Mouse (Mus musculus): ENCODE data around the gene Sox18. TPM values are rescaled to one million over a fixed set of nuclear protein-coding genes. Genes with fewer than 3 reads are reported as not detected.

Sox18 gene
- polyA plus RNA-seq, 1 experiment from 2014 or later, result 40.5 TPM

GRCm38 (mm10) chr2:181646626-181647472, 24.6 kb downstream of the Sox18 start:
- 84% methylated on average over 6 of the region's 6 CpGs for WGBS
- H3K9ac ChIP-seq (ENCODE audit: low read depth, low read length), result no peak overlapping the region
- no peaks in the 10 kb centered on the region for H3K9me3 ChIP-seq (ENCODE audit: control insufficient read depth, low read length)
- H3K4me2 ChIP-seq (replicated peaks; ENCODE audit: low read depth, low read length), result no peak overlapping the region
- H3K4me1 ChIP-seq (ENCODE audit: control insufficient read depth, insufficient read depth, low read length), result no peaks in the 10 kb centered on the region
- H3K27me3 ChIP-seq (ENCODE audit: control insufficient read depth, insufficient read depth, low read length), result no peaks in the 10 kb centered on the region
- peaks cover 74% of the 10 kb centered on the region for H3K36me3 ChIP-seq (ENCODE audit: control insufficient read depth, insufficient read depth, low read length)
- no peak overlapping the region for H3K27ac ChIP-seq (ENCODE audit: low read depth, low read length)
- ATAC-seq (ENCODE audit: low FRiP score, low TSS enrichment), result no peak
- no peak overlapping the region for H3K4me3 ChIP-seq (ENCODE audit: low read length)

GRCm38 (mm10) chr2:181645666-181646065, 25.8 kb downstream of the Sox18 start:
- WGBS, result 96% methylated on average over 3 of the region's 3 CpGs
- Histone ChIP-seq H3K4me2 (replicated peaks; ENCODE audit: low read depth, low read length) (no peak overlapping the region), H3K9ac (ENCODE audit: low read depth, low read length) (no peak overlapping the region), H3K27ac (ENCODE audit: low read depth, low read length) (no peak overlapping the region), H3K36me3 (ENCODE audit: control insufficient read depth, insufficient read depth, low read length) (peaks cover 74% of the 10 kb centered on the region), H3K9me3 (ENCODE audit: control insufficient read depth, low read length) (no peaks in the 10 kb centered on the region), H3K4me3 (ENCODE audit: low read length) (no peak overlapping the region), H3K27me3 (ENCODE audit: control insufficient read depth, insufficient read depth, low read length) (no peaks in the 10 kb centered on the region), H3K4me1 (ENCODE audit: control insufficient read depth, insufficient read depth, low read length) (no peaks in the 10 kb centered on the region)
- ATAC-seq (ENCODE audit: low FRiP score, low TSS enrichment), result no peak

GRCm38 (mm10) chr2:181644361-181644760, 27.1 kb downstream of the Sox18 start:
- ATAC-seq (ENCODE audit: low FRiP score, low TSS enrichment), result no peak
- 96% methylated on average over 2 of the region's 2 CpGs for WGBS
- Histone ChIP-seq H3K4me2 (replicated peaks; ENCODE audit: low read depth, low read length) (no peak overlapping the region), H3K4me1 (ENCODE audit: control insufficient read depth, insufficient read depth, low read length) (no peaks in the 10 kb centered on the region), H3K36me3 (ENCODE audit: control insufficient read depth, insufficient read depth, low read length) (peaks cover 72% of the 10 kb centered on the region), H3K9ac (ENCODE audit: low read depth, low read length) (no peak overlapping the region), H3K27ac (ENCODE audit: low read depth, low read length) (no peak overlapping the region), H3K9me3 (ENCODE audit: control insufficient read depth, low read length) (no peaks in the 10 kb centered on the region), H3K27me3 (ENCODE audit: control insufficient read depth, insufficient read depth, low read length) (no peaks in the 10 kb centered on the region), H3K4me3 (ENCODE audit: low read length) (no peak overlapping the region)

GRCm38 (mm10) chr2:181635865-181636264, 35.6 kb downstream of the Sox18 start:
- ATAC-seq (ENCODE audit: low FRiP score, low TSS enrichment), result no peak
- 92% methylated on average over 3 of the region's 3 CpGs for WGBS
- H3K4me1 ChIP-seq (ENCODE audit: control insufficient read depth, insufficient read depth, low read length), result no peaks in the 10 kb centered on the region
- H3K36me3 ChIP-seq (ENCODE audit: control insufficient read depth, insufficient read depth, low read length), result peaks cover 75% of the 10 kb centered on the region
- no peak overlapping the region for H3K9ac ChIP-seq (ENCODE audit: low read depth, low read length)
- H3K27me3 ChIP-seq (ENCODE audit: control insufficient read depth, insufficient read depth, low read length), result no peaks in the 10 kb centered on the region
- H3K4me3 ChIP-seq (ENCODE audit: low read length), result no peak overlapping the region
- H3K4me2 ChIP-seq (replicated peaks; ENCODE audit: low read depth, low read length), result no peak overlapping the region
- H3K9me3 ChIP-seq (ENCODE audit: control insufficient read depth, low read length), result no peaks in the 10 kb centered on the region
- H3K27ac ChIP-seq (ENCODE audit: low read depth, low read length), result no peak overlapping the region

- Histone ChIP-seq H3K4me1 (ENCODE audit: control insufficient read depth, insufficient read depth, low read length) (no peaks in the 10 kb centered on the region), H3K4me3 (ENCODE audit: low read length) (no peak overlapping the region), H3K27ac (ENCODE audit: low read depth, low read length) (no peak overlapping the region), H3K36me3 (ENCODE audit: control insufficient read depth, insufficient read depth, low read length) (peaks cover 61% of the 10 kb centered on the region), H3K9ac (ENCODE audit: low read depth, low read length) (no peak overlapping the region), H3K4me2 (replicated peaks; ENCODE audit: low read depth, low read length) (no peak overlapping the region), H3K9me3 (ENCODE audit: control insufficient read depth, low read length) (no peaks in the 10 kb centered on the region), H3K27me3 (ENCODE audit: control insufficient read depth, insufficient read depth, low read length) (no peaks in the 10 kb centered on the region)
- ATAC-seq (ENCODE audit: low FRiP score, low TSS enrichment), result no peak
- 97% methylated on average over 6 of the region's 6 CpGs for WGBS
These were observed 38.8 kb downstream of the Sox18 start for GRCm38 (mm10) chr2:181632624-181633023.

- Histone ChIP-seq H3K36me3 (ENCODE audit: control insufficient read depth, insufficient read depth, low read length) (peaks cover 44% of the 10 kb centered on the region), H3K27ac (ENCODE audit: low read depth, low read length) (no peak overlapping the region), H3K4me3 (ENCODE audit: low read length) (no peak overlapping the region), H3K4me1 (ENCODE audit: control insufficient read depth, insufficient read depth, low read length) (no peaks in the 10 kb centered on the region), H3K9ac (ENCODE audit: low read depth, low read length) (no peak overlapping the region), H3K4me2 (replicated peaks; ENCODE audit: low read depth, low read length) (no peak overlapping the region), H3K27me3 (ENCODE audit: control insufficient read depth, insufficient read depth, low read length) (no peaks in the 10 kb centered on the region), H3K9me3 (ENCODE audit: control insufficient read depth, low read length) (no peaks in the 10 kb centered on the region)
- ATAC-seq (ENCODE audit: low FRiP score, low TSS enrichment), result no peak
These were observed 43.0 kb downstream of the Sox18 start for GRCm38 (mm10) chr2:181628471-181628870.

- Histone ChIP-seq H3K9me3 (ENCODE audit: control insufficient read depth, low read length) (no peaks in the 10 kb centered on the region), H3K27ac (ENCODE audit: low read depth, low read length) (no peak overlapping the region), H3K4me1 (ENCODE audit: control insufficient read depth, insufficient read depth, low read length) (no peaks in the 10 kb centered on the region), H3K4me3 (ENCODE audit: low read length) (no peak overlapping the region), H3K9ac (ENCODE audit: low read depth, low read length) (no peak overlapping the region), H3K4me2 (replicated peaks; ENCODE audit: low read depth, low read length) (no peak overlapping the region), H3K27me3 (ENCODE audit: control insufficient read depth, insufficient read depth, low read length) (no peaks in the 10 kb centered on the region), H3K36me3 (ENCODE audit: control insufficient read depth, insufficient read depth, low read length) (peaks cover 57% of the 10 kb centered on the region)
- ATAC-seq (ENCODE audit: low FRiP score, low TSS enrichment), result no peak
These were observed 48.0 kb downstream of the Sox18 start for GRCm38 (mm10) chr2:181623401-181623800.

Other genes starting within 250 kb of the Sox18 start
- 13.7 and 26.6 TPM in 2 replicates for gene Zbtb46, start 212.2 kb downstream of the Sox18 start, polyA plus RNA-seq (2014; fragmentation: Nextera tagmentation; extraction: Ambion mirVana)
- 0.14 and 0.19 TPM in 2 replicates for gene Abhd16b, start 178.4 kb downstream of the Sox18 start, polyA plus RNA-seq (2014; fragmentation: Nextera tagmentation; extraction: Ambion mirVana)
- gene Tpd52l2, start 174.5 kb downstream of the Sox18 start, polyA plus RNA-seq (2014; fragmentation: Nextera tagmentation; extraction: Ambion mirVana), result 175 and 184 TPM in 2 replicates
- gene Dnajc5, start 151.2 kb downstream of the Sox18 start, polyA plus RNA-seq (2014; fragmentation: Nextera tagmentation; extraction: Ambion mirVana), result 41.5 and 82.2 TPM in 2 replicates
- gene Uckl1, start 86.7 kb downstream of the Sox18 start, polyA plus RNA-seq (2014; fragmentation: Nextera tagmentation; extraction: Ambion mirVana), result 45.3 and 49.4 TPM in 2 replicates
- 64.5 and 64.8 TPM in 2 replicates for gene Prpf6, start 79.8 kb downstream of the Sox18 start, polyA plus RNA-seq (2014; fragmentation: Nextera tagmentation; extraction: Ambion mirVana)
- gene Zfp512b, start 78.8 kb downstream of the Sox18 start, polyA plus RNA-seq (2014; fragmentation: Nextera tagmentation; extraction: Ambion mirVana), result 28.5 and 50.6 TPM in 2 replicates
- gene Samd10, start 72.4 kb downstream of the Sox18 start, polyA plus RNA-seq (2014; fragmentation: Nextera tagmentation; extraction: Ambion mirVana), result 24.5 and 29.2 TPM in 2 replicates
- gene Gm29797, start 14.6 kb downstream of the Sox18 start, polyA plus RNA-seq (2014; fragmentation: Nextera tagmentation; extraction: Ambion mirVana), result 0.63 TPM in 1 of 2 replicates, not detected in the other
- gene Tcea2, start 8.7 kb upstream of the Sox18 start, polyA plus RNA-seq (2014; fragmentation: Nextera tagmentation; extraction: Ambion mirVana), result 24.5 and 24.8 TPM in 2 replicates
- gene Rgs19, start 22.3 kb upstream of the Sox18 start, polyA plus RNA-seq (2014; fragmentation: Nextera tagmentation; extraction: Ambion mirVana), result 70.8 and 71.9 TPM in 2 replicates
- not detected in 2 replicates for gene Lkaaear1, start 26.8 kb upstream of the Sox18 start, polyA plus RNA-seq (2014; fragmentation: Nextera tagmentation; extraction: Ambion mirVana)
- 0.09 and 0.53 TPM in 2 replicates for gene Oprl1, start 43.4 kb upstream of the Sox18 start, polyA plus RNA-seq (2014; fragmentation: Nextera tagmentation; extraction: Ambion mirVana)
- gene Myt1, start 91.7 kb upstream of the Sox18 start, polyA plus RNA-seq (2014; fragmentation: Nextera tagmentation; extraction: Ambion mirVana), result not detected in 2 replicates
- 19.9 and 30.0 TPM in 2 replicates for gene Pcmtd2, start 166.2 kb upstream of the Sox18 start, polyA plus RNA-seq (2014; fragmentation: Nextera tagmentation; extraction: Ambion mirVana)
- gene Polr3k, start 192.7 kb upstream of the Sox18 start, polyA plus RNA-seq (2014; fragmentation: Nextera tagmentation; extraction: Ambion mirVana), result 76.9 and 78.5 TPM in 2 replicates

All from kidney, embryonic 14.5 days (tissue).